Mouse (Mus musculus) layer of hippocampus, adult 6 months (tissue): ENCODE results near the gene Crybg3. TPM values are rescaled to one million over a fixed set of nuclear protein-coding genes. Genes with fewer than 3 reads are reported as not detected.

Experiments used
- long read RNA-seq, 2 experiments: library from polyadenylated mRNA; unstranded; transcript quantifications; one replicate each; pipeline ENCODE4 v2.0.0; 2019 to 2020
- polyA plus RNA-seq: library from polyadenylated mRNA; unstranded; fragments of <200 nt; fragmentation: Nextera tagmentation; gene quantifications from 2 replicates; pipeline ENCODE4 v1.2.3, GENCODE M21; 2021

Crybg3 gene
- polyA plus RNA-seq, result 0.63 and 0.92 TPM in 2 replicates
- long read RNA-seq, experiment 1, result 0 reads
- long read RNA-seq, experiment 2, full-length matches to known transcripts, result 1 of 10 reads
- long read RNA-seq, experiment 2, partial matches to known transcripts, result 2 of 10 reads
- long read RNA-seq, experiment 2, other reads (novel, unspliced or antisense), result 7 of 10 reads

GRCm38 (mm10) chr16:59600311-59601251 lies at the start of gene Crybg3:
Crybg3 (minus strand) TSS chr16:59600979.

GRCm38 (mm10) chr16:59639102-59639691 lies 38.4 kb upstream of the Crybg3 start, which contains the start of gene Arl6:
Arl6 (minus strand) TSS chr16:59639391.

GRCm38 (mm10) chr16:59471637-59472278 lies 129.0 kb downstream of the Crybg3 start, which contains the start of gene Riox2:
Riox2 (plus strand) TSS chr16:59471775.

Other genes starting within 250 kb of the Crybg3 start
- gene Olfr209, start 237.0 kb downstream of the Crybg3 start, polyA plus RNA-seq, result not detected in 2 replicates
- gene Gabrr3, start 193.6 kb downstream of the Crybg3 start, polyA plus RNA-seq, result not detected in 2 replicates
- gene Riox2, start 129.2 kb downstream of the Crybg3 start, polyA plus RNA-seq, result 12.9 and 14.8 TPM in 2 replicates
- gene Arl6, start 38.4 kb upstream of the Crybg3 start, polyA plus RNA-seq, result 53.4 and 53.7 TPM in 2 replicates